Mouse (Mus musculus) stomach, postnatal 0 days (tissue): ENCODE data around the gene Syt8. TPM values are rescaled to one million over a fixed set of nuclear protein-coding genes. Genes with fewer than 3 reads are reported as not detected.

Source experiments
- ATAC-seq: fragments of 200-750 bp; cut with Nextera tagmentation; 2 replicates; pipeline ENCODE4 v1.8.0; 2017; ENCODE audit not compliant: low FRiP score, low TSS enrichment
- DNase-seq: peaks from one replicate; pipeline ENCODE4 v3.0.0-alpha.2; 2016; ENCODE audit warnings: low spot score
- H3K27ac ChIP-seq: fragments of 300-500 bp; sonication (generic); replicated peaks from 2 replicates; pipeline ENCODE4 v1.5.1; 2014; ENCODE audit warnings: mild to moderate bottlenecking, control low read depth
- H3K27me3 ChIP-seq: fragments of 300-500 bp; sonication (generic); 2 replicates; pipeline ENCODE4 v1.6.1; 2014; ENCODE audit warnings: low read length; ENCODE audit not compliant: control insufficient read depth, insufficient read depth
- H3K36me3 ChIP-seq: fragments of 300-500 bp; sonication (generic); 2 replicates; pipeline ENCODE4 v1.6.1; 2014; ENCODE audit warnings: low read length, mixed read lengths; ENCODE audit not compliant: control insufficient read depth, insufficient read depth
- H3K4me1 ChIP-seq: fragments of 300-500 bp; sonication (generic); replicated peaks from 2 replicates; pipeline ENCODE4 v1.6.1; 2014; ENCODE audit warnings: antibody characterized with exemption; ENCODE audit not compliant: control insufficient read depth, insufficient read depth
- H3K4me2 ChIP-seq: fragments of 300-500 bp; sonication (generic); replicated peaks from 2 replicates; pipeline ENCODE4 v1.6.1; 2014; ENCODE audit warnings: low read depth, mild to moderate bottlenecking, control low read depth, moderate library complexity
- H3K4me3 ChIP-seq: fragments of 300-500 bp; sonication (generic); 2 replicates; pipeline ENCODE4 v1.5.1; 2014; ENCODE audit warnings: low read depth, low read length, control low read depth
- H3K9ac ChIP-seq: fragments of 300-500 bp; sonication (generic); 2 replicates; pipeline ENCODE4 v1.6.1; 2014; ENCODE audit warnings: mild to moderate bottlenecking, low read length, control low read depth, mixed read lengths
- H3K9me3 ChIP-seq: fragments of 300-500 bp; sonication (generic); 2 replicates; pipeline ENCODE4 v1.6.1; 2016; ENCODE audit warnings: low read length; ENCODE audit not compliant: control insufficient read depth
- CTCF ChIP-seq: IDR thresholded peaks from 2 replicates; pipeline ENCODE4 v1.5.1; 2016; ENCODE audit warnings: antibody characterized with exemption, low read depth, mild to moderate bottlenecking, moderate library complexity
- EP300 ChIP-seq: optimal IDR thresholded peaks from 2 replicates; pipeline ENCODE3; 2016; ENCODE audit warnings: antibody characterized with exemption
- WGBS: fragments of 180-500 bp; shearing (Covaris S2); extraction: QIAGEN DNeasy Blood & Tissue Kit; methylation state at CpG from one replicate; pipeline ENCODE4 v1.1.7; 2014; 5-methylcytosine and 5-hydroxymethylcytosine counted together
- polyA plus RNA-seq: library from polyadenylated mRNA; unstranded; fragments of >200 nt; fragmentation: Nextera tagmentation; extraction: Ambion mirVana; gene quantifications from 2 replicates; pipeline ENCODE4 v1.2.1, GENCODE M21; 2015

Syt8 gene
- polyA plus RNA-seq, 1 experiment from 2014 or later, result 70.7 TPM

DNA sequence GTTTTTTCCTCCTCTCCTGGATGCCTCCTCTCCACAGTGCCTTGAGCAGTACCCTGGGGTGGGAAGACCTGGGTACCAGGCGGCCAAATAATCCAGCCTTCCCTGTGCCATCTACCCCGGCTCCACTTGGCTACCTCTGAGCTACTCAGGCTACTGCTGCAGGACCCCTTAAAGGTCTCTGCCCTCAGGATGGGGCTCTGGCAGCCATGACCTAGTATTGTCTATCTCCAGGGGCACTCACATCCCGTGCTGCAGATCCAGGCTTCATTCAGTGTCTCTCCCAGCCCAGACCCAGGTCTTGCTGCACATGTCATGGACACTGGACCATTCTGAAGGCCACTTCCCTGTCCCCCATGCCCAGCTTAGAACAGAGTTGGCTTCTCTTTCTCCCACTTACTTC is 45.2 kb downstream of the Syt8 start:
- H3K4me2 ChIP-seq, result peak overlapping the region; percentile 60
- peaks cover 10% of the 10 kb centered on the region for H3K4me1 ChIP-seq
- peak overlapping the region; percentile 97 for H3K27ac ChIP-seq
- peak overlapping the region; percentile 52 for H3K9ac ChIP-seq
- peaks cover 2% of the 10 kb centered on the region; the same call in 1 of the 2 replicates for H3K36me3 ChIP-seq
- WGBS, result 82% methylated on average over 3 of the region's 3 CpGs
- H3K4me3 ChIP-seq, result no peak overlapping the region; the same call in 1 of the 2 replicates
- ATAC-seq (no peak), DNase-seq (no peak)
- no peaks in the 10 kb centered on the region for H3K27me3 ChIP-seq
- TF ChIP-seq EP300 (no peak), CTCF (no peak)
- H3K9me3 ChIP-seq, result no peaks in the 10 kb centered on the region

DNA sequence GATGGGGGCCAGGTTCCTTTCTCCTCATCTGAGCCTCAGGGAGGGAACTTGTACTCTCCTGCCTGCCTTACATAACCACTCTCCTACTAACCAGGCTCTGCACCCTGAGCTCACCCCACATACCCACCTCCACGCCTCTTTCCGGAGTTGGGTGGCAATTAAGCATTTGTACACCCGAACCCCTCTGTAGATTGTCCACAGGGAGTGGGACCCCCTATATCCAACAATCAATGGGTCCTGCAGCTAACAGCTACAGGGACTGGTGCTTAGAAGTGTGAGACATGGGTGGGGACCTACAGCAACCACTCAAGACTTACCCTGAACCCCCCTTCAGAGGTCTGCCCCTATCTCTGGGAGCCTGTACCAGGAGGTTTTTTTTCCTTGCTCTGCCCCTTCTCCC is 46.0 kb downstream of the Syt8 start:
- peak overlapping the region; percentile 55 for H3K4me2 ChIP-seq
- WGBS, result 59% methylated on average over 3 of the region's 3 CpGs
- H3K36me3 ChIP-seq, result peaks cover 2% of the 10 kb centered on the region; the same call in 1 of the 2 replicates
- no peak overlapping the region for H3K4me3 ChIP-seq
- H3K27me3 ChIP-seq, result no peaks in the 10 kb centered on the region
- H3K27ac ChIP-seq, result peak overlapping the region; percentile 97
- peak overlapping the region; percentile 71 for H3K9ac ChIP-seq
- peaks cover 10% of the 10 kb centered on the region for H3K4me1 ChIP-seq
- ATAC-seq (no peak), DNase-seq (no peak)
- H3K9me3 ChIP-seq, result no peaks in the 10 kb centered on the region
- TF ChIP-seq EP300 (no peak), CTCF (no peak)

DNA sequence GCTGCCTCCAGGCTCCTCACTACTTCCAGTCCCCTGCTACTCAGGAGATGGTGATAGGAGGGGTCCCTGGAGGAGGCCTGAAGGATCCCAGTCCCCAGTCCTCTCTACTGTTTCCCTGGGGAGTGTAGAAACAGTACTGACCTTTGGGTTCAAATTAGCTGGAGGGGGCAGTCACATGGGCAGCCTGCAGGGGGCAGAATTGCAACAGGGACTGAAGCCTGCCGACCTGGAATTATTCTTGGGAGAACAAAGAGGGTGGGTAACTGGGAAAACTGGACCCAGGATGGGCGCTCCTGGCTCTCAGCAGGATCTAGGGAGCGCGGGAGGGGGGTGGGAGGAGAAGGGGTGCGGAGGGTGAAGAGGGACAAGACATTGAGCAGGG is 46.5 kb downstream of the Syt8 start:
- Histone ChIP-seq H3K27me3 (no peaks in the 10 kb centered on the region), H3K9me3 (no peaks in the 10 kb centered on the region), H3K4me3 (peak overlapping the region; percentile 20; the same call in 1 of the 2 replicates), H3K4me1 (peaks cover 10% of the 10 kb centered on the region), H3K9ac (peak overlapping the region; percentile 71), H3K36me3 (peaks cover 2% of the 10 kb centered on the region; the same call in 1 of the 2 replicates), H3K27ac (peak overlapping the region; percentile 97), H3K4me2 (peak overlapping the region; percentile 55)
- TF ChIP-seq EP300, result no peak
- peak; percentile 83 for TF ChIP-seq CTCF
- WGBS, result 8% methylated on average over 5 of the region's 5 CpGs
- DNase-seq (peak; percentile 80), ATAC-seq (peak; percentile 5; the same call in 1 of the 2 replicates)

DNA sequence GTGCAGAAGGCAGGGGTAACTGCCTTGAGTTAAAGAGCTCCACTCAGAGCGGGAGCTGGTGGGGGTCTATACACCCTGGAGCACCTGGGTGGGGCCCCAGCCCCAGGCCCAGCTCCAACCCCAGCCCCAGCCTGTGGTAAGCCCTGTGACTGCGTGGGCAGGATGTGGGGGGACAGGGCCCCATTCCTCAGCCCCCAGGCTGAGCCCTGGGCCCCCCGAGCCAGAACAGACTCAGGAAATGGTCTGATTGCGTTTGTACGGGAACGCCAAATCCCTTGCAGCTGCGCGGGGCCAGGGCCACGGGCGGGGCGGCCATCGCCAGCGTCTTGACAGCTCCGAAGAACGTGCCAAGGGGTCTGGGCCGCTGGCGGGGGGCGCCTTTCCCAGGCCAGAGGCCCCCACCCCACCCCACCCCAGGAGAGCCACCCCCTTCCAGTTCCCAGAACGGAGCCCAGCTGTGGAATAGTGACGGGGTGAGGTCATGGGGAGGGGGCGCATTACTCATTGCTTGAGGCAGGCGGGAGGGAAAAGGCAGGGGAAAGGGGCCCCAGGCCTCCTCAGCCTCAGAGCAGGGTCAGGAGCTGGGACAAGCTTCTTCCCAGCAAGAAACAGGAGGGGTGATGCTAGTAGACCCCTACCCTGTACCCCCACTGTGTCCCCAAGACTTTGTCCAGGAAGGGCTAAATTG is 47.1 kb downstream of the Syt8 start:
- Histone ChIP-seq H3K27me3 (no peaks in the 10 kb centered on the region), H3K27ac (peak overlapping the region; percentile 97), H3K9me3 (no peaks in the 10 kb centered on the region), H3K9ac (peak overlapping the region; percentile 71), H3K36me3 (peaks cover 2% of the 10 kb centered on the region; the same call in 1 of the 2 replicates), H3K4me2 (peak overlapping the region; percentile 55), H3K4me3 (peak overlapping the region; percentile 20; the same call in 1 of the 2 replicates), H3K4me1 (peaks cover 11% of the 10 kb centered on the region)
- no peak for TF ChIP-seq CTCF
- TF ChIP-seq EP300, result peak; percentile 86
- DNase-seq (peak; percentile 70), ATAC-seq (peak; percentile 73)
- 9% methylated on average over 17 of the region's 22 CpGs for WGBS

DNA sequence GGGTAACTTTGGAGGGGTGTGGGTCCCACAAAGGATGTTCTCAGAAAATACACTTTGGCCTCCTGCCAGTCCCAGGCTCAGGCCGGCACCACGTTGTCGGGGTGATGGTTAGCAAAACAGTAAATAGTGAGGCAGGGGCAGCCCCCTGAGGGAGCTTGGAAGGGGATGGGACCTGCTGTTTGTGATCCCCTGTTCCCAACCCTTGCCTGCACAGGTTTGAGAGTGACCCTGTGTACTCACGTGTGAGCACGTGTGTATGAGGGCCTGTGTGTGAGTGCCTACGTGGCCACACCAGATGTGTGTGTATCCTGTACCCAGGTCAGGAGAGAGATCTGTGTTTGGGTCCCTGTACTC is 47.6 kb downstream of the Syt8 start:
- TF ChIP-seq EP300 (no peak), CTCF (no peak)
- Histone ChIP-seq H3K9ac (peak overlapping the region; percentile 71), H3K4me2 (peak overlapping the region; percentile 55), H3K27ac (peak overlapping the region; percentile 97), H3K27me3 (no peaks in the 10 kb centered on the region), H3K4me1 (peaks cover 16% of the 10 kb centered on the region), H3K4me3 (no peak overlapping the region), H3K9me3 (no peaks in the 10 kb centered on the region), H3K36me3 (peaks cover 2% of the 10 kb centered on the region; the same call in 1 of the 2 replicates)
- 7% methylated on average over 6 of the region's 6 CpGs for WGBS
- DNase-seq (peak; percentile 47), ATAC-seq (peak; percentile 11; the same call in 1 of the 2 replicates)

DNA sequence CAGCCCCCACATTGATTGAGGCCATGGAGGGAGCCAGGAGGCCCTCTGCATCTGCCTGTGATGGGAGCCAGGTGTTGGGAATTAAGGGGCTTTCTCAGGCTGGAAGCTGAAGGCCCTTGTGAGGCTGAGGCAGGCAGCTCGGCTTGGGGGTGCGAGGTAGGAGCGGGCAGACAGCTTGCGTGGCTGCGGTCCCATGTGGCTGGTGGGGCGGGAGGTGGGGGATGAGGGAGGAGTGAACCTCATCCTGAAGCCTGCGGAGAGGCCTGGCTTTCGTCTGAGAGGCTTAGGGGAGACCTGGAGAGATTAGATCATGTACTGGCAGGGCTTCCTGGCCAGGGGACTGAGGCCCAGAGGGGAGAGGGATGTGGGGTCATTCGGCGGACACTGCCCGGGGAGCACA is 48.5 kb downstream of the Syt8 start:
- peak overlapping the region; percentile 12; the same call in 1 of the 2 replicates for H3K4me2 ChIP-seq
- H3K27me3 ChIP-seq, result no peaks in the 10 kb centered on the region
- 46% methylated on average over 11 of the region's 11 CpGs for WGBS
- H3K4me3 ChIP-seq, result no peak overlapping the region
- H3K27ac ChIP-seq, result peak overlapping the region; percentile 97
- no peak for TF ChIP-seq EP300
- TF ChIP-seq CTCF, result no peak
- H3K4me1 ChIP-seq, result peaks cover 19% of the 10 kb centered on the region
- peak overlapping the region; percentile 41; the same call in 1 of the 2 replicates for H3K9ac ChIP-seq
- peak; percentile 63 for DNase-seq
- peak; percentile 30; the same call in 1 of the 2 replicates for ATAC-seq
- H3K36me3 ChIP-seq, result peaks cover 2% of the 10 kb centered on the region; the same call in 1 of the 2 replicates
- no peaks in the 10 kb centered on the region for H3K9me3 ChIP-seq
